Mouse (Mus musculus): ENCODE measurements around the gene Atl3.

DNA sequence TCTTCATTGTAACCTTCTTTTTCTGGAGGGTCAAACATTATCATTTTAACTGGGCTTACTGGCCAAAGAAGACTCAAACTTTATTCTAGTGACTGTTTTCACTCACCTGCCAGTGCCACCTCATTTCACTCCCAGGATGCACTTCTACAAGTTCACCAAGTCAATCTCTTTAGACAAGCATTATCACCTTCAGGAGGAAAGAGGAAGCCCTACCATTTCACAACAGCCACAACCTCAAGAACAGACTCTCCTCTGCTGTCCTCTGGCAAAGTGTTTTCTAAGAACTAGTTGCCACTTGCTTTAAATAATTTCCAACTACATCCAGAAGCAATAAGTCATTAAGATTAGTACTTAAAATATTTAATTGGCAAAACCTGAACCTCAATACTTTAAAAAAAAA is 25.9 kb upstream of the Atl3 start:
- TF ChIP-seq CTCF (IDR thresholded peaks at IDR 0.05; ENCODE audit: borderline replicate concordance, control insufficient read depth, extremely low read depth, insufficient read depth, low read length, poor library complexity) (no peak), POLR2A (IDR thresholded peaks at IDR 0.05; ENCODE audit: control insufficient read depth, extremely low read depth, insufficient read depth, low read length, poor library complexity) (no peak)
